Comparison of ENCODE assay signal across 27 mouse cellular contexts in the genomic region with DNA sequence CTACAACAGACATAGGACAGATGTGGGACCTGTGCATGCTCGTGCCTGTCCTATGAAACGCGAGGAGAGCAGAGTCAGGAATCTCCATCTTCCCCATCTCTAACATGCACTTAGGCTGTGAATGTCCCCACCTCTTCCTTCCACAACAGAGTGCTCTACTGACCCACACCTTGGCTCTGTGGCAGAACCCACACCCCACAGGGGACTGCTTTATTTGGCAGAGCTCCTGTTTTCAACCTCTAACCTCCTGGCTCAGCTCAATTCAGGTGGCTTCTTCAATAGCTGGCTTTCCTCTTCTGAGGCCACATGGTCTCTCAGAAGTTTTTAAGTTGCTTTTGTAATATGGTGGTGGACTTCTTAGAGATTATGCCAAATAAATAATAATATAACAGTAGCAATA.
"Had no signal": no experiment of that assay in that cellular context is flagged by ENCODE, and none has a peak within 500 bp of the region (broad histone marks: within the 10 kb centered on the region; RNA-seq: fewer than 3 reads in every experiment).

No protein-coding gene starts in this region.

- H3K27ac ChIP-seq: gastrocnemius, adult 2 months; heart, adult 2 months; heart, embryonic 15.5 days; hindbrain, embryonic 10.5 days; hindbrain, embryonic 14.5 days; intestine, embryonic 15.5 days; layer of hippocampus, adult 2 months; left cerebral cortex, adult 2 months; limb, embryonic 10.5 days; limb, embryonic 12.5 days; liver, embryonic 13.5 days; liver, embryonic 15.5 days had no signal

- H3K27me3 ChIP-seq: heart, embryonic 12.5 days; heart, embryonic 15.5 days; hindbrain, embryonic 12.5 days; intestine, embryonic 15.5 days; limb, embryonic 12.5 days; liver, embryonic 13.5 days; liver, embryonic 15.5 days had no signal

- ATAC-seq: hindbrain, embryonic 16.5 days; inflammation-experienced regulatory T-cells, adult 6 months; intestine, embryonic 15.5 days; intestine, postnatal 0 days; liver, postnatal 0 days had no signal

- H3K4me1 ChIP-seq: hindbrain, embryonic 10.5 days; limb, embryonic 10.5 days; liver, embryonic 15.5 days had no signal

- H3K9ac ChIP-seq: heart, embryonic 12.5 days; heart, embryonic 15.5 days; hindbrain, embryonic 12.5 days; hindbrain, embryonic 14.5 days; intestine, embryonic 15.5 days; limb, embryonic 12.5 days; liver, embryonic 13.5 days; liver, embryonic 15.5 days; liver, postnatal 0 days had no signal

- H3K9me3 ChIP-seq: heart, embryonic 15.5 days; hindbrain, embryonic 12.5 days; intestine, embryonic 15.5 days; limb, embryonic 10.5 days; limb, embryonic 12.5 days; liver, embryonic 15.5 days had no signal

- DNase-seq: gastrocnemius, adult 2 months; gastrocnemius, postnatal 10 days; gastrocnemius, postnatal 25 days; heart, adult 2 months; kidney, adult 18-20 months; kidney, adult 8-10 months; kidney, postnatal 10 days; kidney, postnatal 25 days; kidney, postnatal 4 days; liver; liver, embryonic 13.5 days; liver, postnatal 0 days had no signal

- H3K4me3 ChIP-seq: gastrocnemius, adult 2 months; heart, adult 2 months; heart, embryonic 12.5 days; heart, embryonic 15.5 days; hindbrain, embryonic 10.5 days; hindbrain, embryonic 12.5 days; intestine, embryonic 15.5 days; layer of hippocampus, adult 2 months; left cerebral cortex, adult 2 months; limb, embryonic 10.5 days; limb, embryonic 12.5 days; liver, embryonic 13.5 days; liver, embryonic 15.5 days had no signal

- H3K4me2 ChIP-seq: heart, embryonic 12.5 days; heart, embryonic 15.5 days; hindbrain, embryonic 12.5 days; hindbrain, embryonic 14.5 days; intestine, embryonic 15.5 days; limb, embryonic 12.5 days; liver, embryonic 11.5 days; liver, embryonic 13.5 days; liver, embryonic 15.5 days had no signal
